Mouse (Mus musculus) G1E (cell line): ENCODE results near the gene Plac1. TPM values are rescaled to one million over a fixed set of nuclear protein-coding genes. Genes with fewer than 3 reads are reported as not detected.

Experiments used
- ATAC-seq: 2 replicates; pipeline ENCODE4 v1.8.0; 2016; ENCODE audit warnings: mild to moderate bottlenecking; ENCODE audit not compliant: insufficient number of reproducible peaks, poor library complexity, low FRiP score, severe bottlenecking; ENCODE audit errors: extremely low read depth
- DNase-seq: peaks from one replicate; pipeline ENCODE4 v3.0.0; 2012; ENCODE audit warnings: low spot score
- H3K27me3 ChIP-seq: 2 replicates; pipeline ENCODE4 v1.6.1; 2012; ENCODE audit warnings: mild to moderate bottlenecking, low read length, inconsistent platforms; ENCODE audit not compliant: insufficient read depth
- H3K36me3 ChIP-seq: replicated peaks from 2 replicates; pipeline ENCODE3; 2012; ENCODE audit warnings: mild to moderate bottlenecking, inconsistent platforms
- H3K4me1 ChIP-seq: 2 replicates; pipeline ENCODE4 v1.6.1; 2012; ENCODE audit warnings: low read depth, low read length, inconsistent platforms, mixed read lengths; ENCODE audit not compliant: insufficient read depth
- H3K4me3 ChIP-seq: 2 replicates; pipeline ENCODE4 v1.5.1; 2012; ENCODE audit warnings: low read depth, mild to moderate bottlenecking, inconsistent platforms, low read length, moderate library complexity, mixed read lengths
- H3K9me3 ChIP-seq: replicated peaks from 2 replicates; pipeline ENCODE4 v1.6.1; 2012; ENCODE audit warnings: inconsistent platforms
- CTCF ChIP-seq: IDR thresholded peaks from 2 replicates; pipeline ENCODE4 v1.5.1; 2012; ENCODE audit warnings: low read depth, low read length, inconsistent platforms, mixed read lengths
- GATA1 ChIP-seq: IDR thresholded peaks from 2 replicates; pipeline ENCODE4 v1.6.1; 2012; ENCODE audit warnings: borderline replicate concordance, low read length, inconsistent platforms, mixed read lengths
- GATA2 ChIP-seq: IDR thresholded peaks from 2 replicates; pipeline ENCODE4 v1.6.1; 2012; ENCODE audit warnings: low read depth, low read length, inconsistent platforms, borderline replicate concordance
- POLR2AphosphoS5 ChIP-seq: IDR thresholded peaks from 2 replicates; pipeline ENCODE4 v1.6.1; 2012; ENCODE audit warnings: low read depth, low read length, inconsistent platforms; ENCODE audit not compliant: insufficient replicate concordance
- TAL1 ChIP-seq: conservative IDR thresholded peaks from 2 replicates; pipeline ENCODE4 v1.6.1; 2012; ENCODE audit warnings: low read depth, low read length, inconsistent platforms, mixed read lengths
- polyA plus RNA-seq: library from polyadenylated mRNA; stranded (reverse); fragments of >175 nt; gene quantifications from 2 replicates; pipeline ENCODE4 v1.2.3, GENCODE M21; 2012
- total RNA-seq, 2 experiments: library from RNA; stranded (forward) in 1 of 2; stranded (reverse) in 1 of 2; fragments of 200-1000 nt in 1 of 2; fragments of >200 nt in 1 of 2; fragmentation: Nextera tagmentation in 1 of 2; gene quantifications; 2 replicates each; pipeline ENCODE4 v1.2.3; 2014 to 2017

The Plac1 gene
- total and polyA plus RNA-seq, 3 experiments: not detected

DNA sequence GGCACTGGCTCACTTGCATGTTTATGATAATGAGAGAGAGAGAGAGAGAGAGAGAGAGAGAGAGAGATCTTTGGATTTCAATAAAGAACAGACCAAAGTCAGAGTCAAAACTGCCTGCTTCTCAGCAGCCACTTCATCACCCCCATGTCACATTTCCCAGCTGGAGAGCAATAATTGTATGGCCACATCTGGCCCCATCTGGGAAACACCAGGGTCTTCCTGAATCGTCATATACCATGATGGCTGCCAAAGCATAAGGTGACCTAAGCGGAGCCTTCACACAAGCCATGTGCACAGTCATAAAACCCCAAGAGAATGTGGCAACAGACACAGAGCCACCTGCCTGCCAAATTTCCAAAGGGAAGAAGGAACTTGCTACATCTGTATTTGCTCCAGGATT is 91.9 kb downstream of the Plac1 start:
- no peaks in the 10 kb centered on the region for H3K4me1 ChIP-seq
- TF ChIP-seq CTCF (no peak), GATA2 (no peak), TAL1 (no peak), POLR2AphosphoS5 (no peak), GATA1 (no peak)
- H3K36me3 ChIP-seq: no peaks in the 10 kb centered on the region
- no peaks in the 10 kb centered on the region for H3K27me3 ChIP-seq
- ATAC-seq (no peak), DNase-seq (no peak)
- no peaks in the 10 kb centered on the region for H3K9me3 ChIP-seq
- no peak overlapping the region for H3K4me3 ChIP-seq

DNA sequence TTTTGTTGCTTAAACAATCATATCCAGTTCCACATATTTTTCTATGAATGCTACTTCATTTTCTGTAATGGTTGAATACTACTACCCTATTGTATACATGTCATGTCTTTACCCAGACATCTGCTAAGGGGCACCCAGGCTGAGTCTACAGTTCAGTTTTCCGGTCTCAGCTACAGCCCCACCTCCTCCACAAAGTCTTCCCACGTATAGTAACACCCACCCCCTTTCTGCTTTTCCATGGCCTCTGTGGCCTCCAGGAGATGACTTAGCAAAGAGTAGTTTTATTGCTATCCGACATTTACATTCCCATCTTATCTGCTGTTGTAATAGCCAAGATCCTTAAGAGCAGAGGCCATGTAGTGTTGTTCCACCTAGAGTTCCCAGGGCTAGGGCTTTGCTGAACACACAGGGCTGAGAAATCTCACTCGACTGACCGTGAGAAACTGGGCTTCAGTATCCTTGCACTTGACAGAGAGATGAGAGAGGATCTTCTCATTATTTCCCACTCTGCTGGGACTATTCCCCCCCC is 93.5 kb downstream of the Plac1 start:
- ATAC-seq: no peak
- TF ChIP-seq CTCF (no peak), GATA2 (no peak), GATA1 (no peak), TAL1 (no peak), POLR2AphosphoS5 (no peak)
- no peak overlapping the region for H3K4me3 ChIP-seq
- H3K9me3 ChIP-seq: no peaks in the 10 kb centered on the region
- no peak for DNase-seq
- no peaks in the 10 kb centered on the region for H3K36me3 ChIP-seq
- no peaks in the 10 kb centered on the region for H3K27me3 ChIP-seq
- no peaks in the 10 kb centered on the region for H3K4me1 ChIP-seq

DNA sequence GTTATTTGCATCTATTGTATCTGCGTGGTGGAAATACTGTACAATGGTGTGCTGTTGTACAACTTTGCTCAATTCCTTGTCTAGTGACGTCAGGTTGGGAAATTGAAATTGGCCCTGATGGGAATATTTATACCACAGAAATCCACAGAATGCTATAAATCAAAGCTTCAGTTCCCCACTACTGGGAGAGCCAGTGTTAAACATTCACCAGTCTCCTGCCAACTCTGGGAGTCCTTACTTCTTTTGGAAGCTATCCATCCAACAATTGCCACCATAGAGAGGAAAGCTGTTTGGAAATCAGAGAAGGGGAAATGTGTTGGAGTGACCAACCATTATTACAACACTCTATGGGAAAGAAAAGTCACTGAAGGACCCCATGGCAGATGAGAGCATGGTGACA is 100.3 kb downstream of the Plac1 start:
- H3K36me3 ChIP-seq: no peaks in the 10 kb centered on the region
- no peaks in the 10 kb centered on the region for H3K4me1 ChIP-seq
- no peak for DNase-seq
- no peak for TF ChIP-seq GATA1
- TF ChIP-seq CTCF: no peak
- no peak for TF ChIP-seq POLR2AphosphoS5
- TF ChIP-seq TAL1: no peak
- no peak for TF ChIP-seq GATA2
- ATAC-seq: no peak
- no peaks in the 10 kb centered on the region for H3K9me3 ChIP-seq
- H3K27me3 ChIP-seq: no peaks in the 10 kb centered on the region
- H3K4me3 ChIP-seq: no peak overlapping the region

DNA sequence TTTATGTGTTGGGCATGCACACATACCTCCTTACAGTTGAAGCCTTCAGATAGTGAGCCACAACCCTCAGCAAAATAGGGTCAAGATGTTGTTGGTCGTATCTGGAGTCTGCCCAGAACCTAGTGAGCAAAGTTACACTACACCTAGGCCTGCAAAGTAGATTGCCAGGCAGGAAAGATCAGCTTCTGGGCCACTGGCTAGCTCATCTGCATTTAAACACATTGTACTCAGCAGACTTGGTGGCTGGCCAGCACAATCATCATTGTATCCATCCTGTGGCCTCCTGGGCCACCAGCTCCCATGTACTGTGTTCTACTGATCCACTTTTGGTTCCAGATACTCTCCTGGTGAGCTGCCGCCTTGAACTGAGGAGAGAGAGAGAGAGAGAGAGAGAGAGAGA is 102.8 kb downstream of the Plac1 start:
- ATAC-seq (no peak), DNase-seq (no peak)
- no peaks in the 10 kb centered on the region for H3K9me3 ChIP-seq
- H3K4me3 ChIP-seq: no peak overlapping the region
- TF ChIP-seq GATA2: no peak
- TF ChIP-seq POLR2AphosphoS5: no peak
- no peak for TF ChIP-seq TAL1
- no peak for TF ChIP-seq CTCF
- TF ChIP-seq GATA1: no peak
- no peaks in the 10 kb centered on the region for H3K4me1 ChIP-seq
- no peaks in the 10 kb centered on the region for H3K36me3 ChIP-seq
- no peaks in the 10 kb centered on the region for H3K27me3 ChIP-seq

DNA sequence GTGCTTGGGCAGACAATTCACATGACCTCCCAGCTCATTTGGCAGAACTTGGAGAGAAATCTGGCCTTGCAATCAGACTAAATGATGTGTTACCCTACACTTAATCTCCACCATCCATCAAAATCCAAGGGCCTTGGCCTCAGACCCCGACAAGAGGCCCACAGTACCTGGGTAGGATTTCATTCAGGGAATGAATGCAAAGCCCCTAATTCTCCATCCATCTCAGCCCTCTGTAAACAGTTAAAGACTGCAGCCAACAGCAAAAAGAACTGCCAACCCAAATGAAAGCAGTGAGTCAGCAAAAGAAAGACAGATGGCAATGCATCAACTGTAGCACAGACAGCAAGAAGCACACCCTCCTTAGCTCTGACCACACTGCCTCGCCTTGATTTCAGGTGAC is 110.4 kb downstream of the Plac1 start:
- Histone ChIP-seq H3K4me3 (no peak overlapping the region), H3K36me3 (no peaks in the 10 kb centered on the region), H3K4me1 (peaks cover 3% of the 10 kb centered on the region; the same call in 1 of the 2 replicates), H3K9me3 (no peaks in the 10 kb centered on the region), H3K27me3 (peaks cover 6% of the 10 kb centered on the region; the same call in 1 of the 2 replicates)
- no peak for DNase-seq
- TF ChIP-seq POLR2AphosphoS5 (no peak), GATA2 (no peak), GATA1 (no peak), CTCF (no peak), TAL1 (no peak)
- ATAC-seq: no peak

DNA sequence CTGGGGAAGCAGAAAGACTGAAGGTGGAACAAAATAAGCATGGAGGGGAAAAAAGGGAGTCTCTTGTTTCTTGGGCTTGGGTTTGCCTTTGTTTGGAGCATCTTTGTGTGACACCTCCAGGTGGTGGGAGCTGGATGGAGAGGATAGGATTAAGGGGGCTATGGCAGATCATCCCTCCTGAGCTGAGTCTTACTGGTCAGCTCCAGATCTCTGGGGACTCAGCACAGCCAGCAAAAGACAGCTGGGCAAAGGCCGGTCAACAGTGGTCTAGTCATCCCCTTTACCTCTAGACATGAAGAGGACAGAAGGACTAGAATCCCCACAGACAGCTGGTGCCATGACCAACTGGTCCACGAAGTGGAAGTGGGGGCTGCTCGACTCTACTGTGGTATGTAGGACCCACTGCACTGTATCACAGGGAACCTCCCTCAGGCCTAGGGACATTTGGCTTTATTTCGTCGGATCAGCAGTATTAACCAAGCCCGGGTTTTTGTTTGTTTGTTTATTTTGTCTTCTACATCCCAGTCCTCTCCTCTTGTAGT is 113.3 kb downstream of the Plac1 start:
- H3K36me3 ChIP-seq: no peaks in the 10 kb centered on the region
- peaks cover 10% of the 10 kb centered on the region; the same call in 1 of the 2 replicates for H3K4me1 ChIP-seq
- DNase-seq: no peak
- ATAC-seq: no peak
- TF ChIP-seq GATA1: no peak
- TF ChIP-seq CTCF: no peak
- no peak for TF ChIP-seq POLR2AphosphoS5
- TF ChIP-seq GATA2: no peak
- no peak for TF ChIP-seq TAL1
- H3K9me3 ChIP-seq: no peaks in the 10 kb centered on the region
- peaks cover 6% of the 10 kb centered on the region; the same call in 1 of the 2 replicates for H3K27me3 ChIP-seq
- no peak overlapping the region for H3K4me3 ChIP-seq
